Comparison of ENCODE assay signal across 21 mouse cellular contexts in the genomic region with DNA sequence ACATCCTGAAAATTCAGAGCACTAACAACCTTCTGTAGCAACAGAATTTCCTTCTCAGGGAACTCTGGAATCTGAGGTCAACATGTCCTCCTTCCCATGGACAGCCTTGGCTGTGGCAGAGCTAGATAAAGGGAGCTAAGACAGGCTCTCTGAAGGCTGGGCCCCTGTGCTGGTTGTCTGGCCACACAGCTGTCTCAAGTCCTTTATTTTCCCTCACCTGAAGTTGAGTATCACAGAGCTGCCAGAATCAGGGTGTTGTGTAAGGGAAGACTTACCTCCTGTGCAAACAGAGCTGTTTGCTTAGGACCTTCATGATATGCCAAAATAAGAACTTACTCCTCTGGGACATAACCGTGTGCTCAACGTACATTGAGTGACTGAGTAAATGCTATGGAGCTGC. TPM values are rescaled to one million over a fixed set of nuclear protein-coding genes. Genes with fewer than 3 reads are reported as not detected.
"Had no signal": no experiment of that assay in that cellular context is flagged by ENCODE, and none has a peak within 500 bp of the region (broad histone marks: within the 10 kb centered on the region; RNA-seq: fewer than 3 reads in every experiment).

No protein-coding gene starts in this region.

- H3K36me3 ChIP-seq: limb, embryonic 10.5 days; limb, embryonic 13.5 days; liver, embryonic 12.5 days; liver, embryonic 15.5 days; midbrain, embryonic 10.5 days; midbrain, embryonic 13.5 days; neural tube, embryonic 13.5 days had no signal

- DNase-seq: kidney, adult 2 months; kidney, postnatal 25 days; layer of hippocampus, adult 9-11 months; liver; thymus, adult 2 months; thymus, postnatal 14 days; thymus, postnatal 4 days had no signal

- ATAC-seq: liver, embryonic 12.5 days; midbrain, embryonic 13.5 days; midbrain, embryonic 16.5 days had no signal

- H3K9ac ChIP-seq: limb, embryonic 13.5 days; liver, embryonic 12.5 days; liver, embryonic 15.5 days; midbrain, embryonic 13.5 days; neural tube, embryonic 13.5 days had no signal

- H3K4me3 ChIP-seq: layer of hippocampus, adult 2 months; limb, embryonic 10.5 days; limb, embryonic 13.5 days; liver, embryonic 12.5 days; liver, embryonic 15.5 days; megakaryocyte, embryonic 14.5 days; midbrain, embryonic 10.5 days; midbrain, embryonic 13.5 days; myocyte; neural tube, embryonic 13.5 days had no signal

- H3K4me1 ChIP-seq: limb, embryonic 13.5 days; liver, embryonic 12.5 days; liver, embryonic 15.5 days; megakaryocyte, embryonic 14.5 days; midbrain, embryonic 10.5 days; midbrain, embryonic 13.5 days; neural tube, embryonic 13.5 days had no signal

- H3K27me3 ChIP-seq: limb, embryonic 13.5 days; liver, embryonic 12.5 days; liver, embryonic 15.5 days; megakaryocyte, embryonic 14.5 days; midbrain, embryonic 13.5 days; neural tube, embryonic 13.5 days had no signal

- H3K27ac ChIP-seq: kidney, postnatal 0 days; layer of hippocampus, adult 2 months; limb, embryonic 10.5 days; limb, embryonic 13.5 days; liver, embryonic 12.5 days; liver, embryonic 15.5 days; midbrain, embryonic 10.5 days; midbrain, embryonic 13.5 days; neural tube, embryonic 13.5 days had no signal

- H3K9me3 ChIP-seq: limb, embryonic 10.5 days; limb, embryonic 13.5 days; liver, embryonic 12.5 days; liver, embryonic 15.5 days; midbrain, embryonic 10.5 days; midbrain, embryonic 13.5 days; neural tube, embryonic 13.5 days had no signal

- H3K4me2 ChIP-seq: limb, embryonic 13.5 days; liver, embryonic 12.5 days; liver, embryonic 15.5 days; midbrain, embryonic 13.5 days; neural tube, embryonic 13.5 days had no signal

RNA-seq across cellular contexts. Expression of gene Pnliprp1, which starts 32.5 kb away (rescaled TPM):
- polyA plus RNA-seq: kidney, postnatal 0 days; myocyte; neural tube, embryonic 13.5 days had no signal

RNA-seq across cellular contexts. Expression of gene Pnlip, which starts 43.9 kb away (rescaled TPM):
- polyA plus RNA-seq: kidney, adult 2 months; kidney, embryonic 14.5 days; kidney, postnatal 0 days; limb, embryonic 10.5 days; limb, embryonic 13.5 days; liver, embryonic 15.5 days; lung, embryonic 16.5 days; midbrain, embryonic 10.5 days; midbrain, embryonic 13.5 days; myocyte had no signal
